Mouse (Mus musculus) embryonic facial prominence, embryonic 11.5 days (tissue): ENCODE data around the gene Fxr2. TPM values are rescaled to one million over a fixed set of nuclear protein-coding genes. Genes with fewer than 3 reads are reported as not detected.
"Not testable (repeated sequence)": the region's sequence is repeated elsewhere in the genome, so short reads cannot be mapped to it uniquely, and the experiment has no call there.

Source experiments
- ATAC-seq: fragments of 200-750 bp; cut with Nextera tagmentation; replicated peaks from 2 replicates; pipeline ENCODE4 v1.8.0; 2017; ENCODE audit warnings: low read depth; ENCODE audit not compliant: insufficient number of reproducible peaks, low FRiP score, low TSS enrichment
- DNase-seq: peaks from one replicate; pipeline ENCODE4 v3.0.0-alpha.2; 2015; ENCODE audit warnings: low spot score
- H3K27ac ChIP-seq: fragments of 300-500 bp; sonication (generic); replicated peaks from 2 replicates; pipeline ENCODE4 v1.5.1; 2014; ENCODE audit warnings: mild to moderate bottlenecking, low read depth, low read length, control low read depth
- H3K27me3 ChIP-seq: fragments of 300-500 bp; sonication (generic); 2 replicates; pipeline ENCODE4 v1.6.1; 2014; ENCODE audit warnings: mild to moderate bottlenecking, low read length, moderate library complexity, mixed read lengths; ENCODE audit not compliant: control insufficient read depth, insufficient read depth
- H3K36me3 ChIP-seq: fragments of 300-500 bp; sonication (generic); replicated peaks from 2 replicates; pipeline ENCODE4 v1.6.1; 2014; ENCODE audit warnings: low read depth, mild to moderate bottlenecking, low read length, moderate library complexity, mixed read lengths; ENCODE audit not compliant: control insufficient read depth, insufficient read depth
- H3K4me1 ChIP-seq: fragments of 300-500 bp; sonication (generic); 2 replicates; pipeline ENCODE4 v1.6.1; 2014; ENCODE audit warnings: low read length, mixed read lengths; ENCODE audit not compliant: control insufficient read depth, insufficient read depth
- H3K4me2 ChIP-seq: fragments of 300-500 bp; sonication (generic); 2 replicates; pipeline ENCODE4 v1.6.1; 2014; ENCODE audit warnings: low read depth, mild to moderate bottlenecking, control low read depth, low read length, moderate library complexity
- H3K4me3 ChIP-seq: fragments of 300-500 bp; sonication (generic); 2 replicates; pipeline ENCODE4 v1.5.1; 2014; ENCODE audit warnings: low read depth, low read length, control low read depth
- H3K9ac ChIP-seq: fragments of 300-500 bp; sonication (generic); replicated peaks from 2 replicates; pipeline ENCODE4 v1.6.1; 2014; ENCODE audit warnings: mild to moderate bottlenecking, control low read depth, low read length
- H3K9me3 ChIP-seq: fragments of 300-500 bp; sonication (generic); replicated peaks from 2 replicates; pipeline ENCODE4 v1.6.1; 2016; ENCODE audit warnings: mild to moderate bottlenecking, low read length, inconsistent platforms, mixed read lengths; ENCODE audit not compliant: control insufficient read depth
- WGBS: fragments of 180-500 bp; shearing (Covaris S2); extraction: QIAGEN DNeasy Blood & Tissue Kit; methylation state at CpG from one replicate; pipeline ENCODE4 v1.1.7; 2014; 5-methylcytosine and 5-hydroxymethylcytosine counted together
- polyA plus RNA-seq: library from polyadenylated mRNA; unstranded; fragments of >200 nt; fragmentation: Nextera tagmentation; extraction: Ambion mirVana; gene quantifications from 2 replicates; pipeline ENCODE4 v1.2.1, GENCODE M21; 2014

Fxr2 gene
- polyA plus RNA-seq, 1 experiment from 2014 or later: 24.3 TPM

- H3K4me3 ChIP-seq: no peak overlapping the region
- 8% methylated on average over 19 of the region's 19 CpGs for WGBS
- no peaks in the 10 kb centered on the region for H3K27me3 ChIP-seq
- peak overlapping the region; percentile 34 for H3K9ac ChIP-seq
- H3K4me1 ChIP-seq: no peaks in the 10 kb centered on the region; the same call in 1 of the 2 replicates
- peak overlapping the region; percentile 33 for H3K4me2 ChIP-seq
- ATAC-seq: 0 out of 2 replicates have a peak, but pooled peaks have one; percentile 37
- H3K27ac ChIP-seq: no peak overlapping the region; the same call in 1 of the 2 replicates
- peak; percentile 89 for DNase-seq
- no peaks in the 10 kb centered on the region for H3K9me3 ChIP-seq
- no peaks in the 10 kb centered on the region for H3K36me3 ChIP-seq
Observed at GRCm38 (mm10) chr11:69613553-69614256, 19.1 kb upstream of the Fxr2 start.

GRCm38 (mm10) chr11:69614257-69614588 lies 18.6 kb upstream of the Fxr2 start:
- not testable (repeated sequence) for ATAC-seq, H3K27me3 ChIP-seq, H3K4me2 ChIP-seq, H3K4me1 ChIP-seq, H3K27ac ChIP-seq, H3K9ac ChIP-seq, H3K36me3 ChIP-seq, DNase-seq, H3K9me3 ChIP-seq, H3K4me3 ChIP-seq
- WGBS: 48% methylated on average over 11 of the region's 11 CpGs

GRCm38 (mm10) chr11:69616781-69617180 lies 16.0 kb upstream of the Fxr2 start:
- Histone ChIP-seq H3K9me3 (no peaks in the 10 kb centered on the region), H3K4me2 (no peak overlapping the region), H3K36me3 (no peaks in the 10 kb centered on the region), H3K27ac (no peak overlapping the region), H3K4me3 (no peak overlapping the region), H3K9ac (no peak overlapping the region), H3K4me1 (no peaks in the 10 kb centered on the region; the same call in 1 of the 2 replicates), H3K27me3 (no peaks in the 10 kb centered on the region)
- no peak for ATAC-seq
- 46% methylated on average over 10 of the region's 10 CpGs for WGBS
- DNase-seq: no peak

GRCm38 (mm10) chr11:69617805-69618204 lies 15.0 kb upstream of the Fxr2 start, which contains the start of gene Shbg:
TSS of gene Shbg (minus strand) at chr11:69617905.
- no peak within 1 kb of the TSS for H3K4me3 ChIP-seq
- H3K27ac ChIP-seq: no peak within 1 kb of the TSS
- DNase-seq: no peak
- H3K4me2 ChIP-seq: no peak within 1 kb of the TSS
- WGBS: 65% methylated on average over 5 of the region's 5 CpGs
- H3K9ac ChIP-seq: no peak within 1 kb of the TSS
- H3K27me3 ChIP-seq: no peaks in the 10 kb centered on the region
- no peak for ATAC-seq
- no peaks in the 10 kb centered on the region for H3K4me1 ChIP-seq
- H3K36me3 ChIP-seq: no peaks in the 10 kb centered on the region
- no peaks in the 10 kb centered on the region for H3K9me3 ChIP-seq

- no peak overlapping the region for H3K4me2 ChIP-seq
- no peaks in the 10 kb centered on the region for H3K9me3 ChIP-seq
- no peak overlapping the region for H3K9ac ChIP-seq
- no peaks in the 10 kb centered on the region for H3K27me3 ChIP-seq
- no peak overlapping the region for H3K27ac ChIP-seq
- H3K36me3 ChIP-seq: no peaks in the 10 kb centered on the region
- ATAC-seq (no peak), DNase-seq (no peak)
- 79% methylated on average over 7 of the region's 7 CpGs for WGBS
- no peak overlapping the region for H3K4me3 ChIP-seq
- H3K4me1 ChIP-seq: no peaks in the 10 kb centered on the region
Observed at GRCm38 (mm10) chr11:69620394-69621081, 12.3 kb upstream of the Fxr2 start.

GRCm38 (mm10) chr11:69621571-69622268 lies 11.1 kb upstream of the Fxr2 start, which contains the start of gene Sat2:
TSS of gene Sat2 (plus strand) at chr11:69622024.
- Histone ChIP-seq H3K27ac (no peak within 1 kb of the TSS), H3K4me2 (peak within 1 kb of the TSS; percentile 65), H3K4me3 (peak within 1 kb of the TSS; percentile 40), H3K4me1 (no peaks in the 10 kb centered on the region), H3K36me3 (no peaks in the 10 kb centered on the region), H3K9ac (peak within 1 kb of the TSS; percentile 63), H3K27me3 (no peaks in the 10 kb centered on the region), H3K9me3 (no peaks in the 10 kb centered on the region)
- ATAC-seq (peak; percentile 73; the same call in 1 of the 2 replicates), DNase-seq (peak; percentile 87)
- WGBS: under 1% methylated on average over 20 of the region's 20 CpGs

- Histone ChIP-seq H3K4me2 (peak overlapping the region; percentile 65), H3K36me3 (no peaks in the 10 kb centered on the region), H3K9me3 (no peaks in the 10 kb centered on the region), H3K9ac (peak overlapping the region; percentile 63), H3K4me3 (peak overlapping the region; percentile 40), H3K27me3 (no peaks in the 10 kb centered on the region), H3K4me1 (no peaks in the 10 kb centered on the region), H3K27ac (no peak overlapping the region)
- WGBS: 49% methylated on average over 6 of the region's 6 CpGs
- ATAC-seq (no peak), DNase-seq (no peak)
Observed at GRCm38 (mm10) chr11:69622406-69622805, 10.4 kb upstream of the Fxr2 start.
